In genomic region chr10:41236020-41236419, GRCm38 (mm10) we compare ENCODE assay signal across 19 mouse cellular contexts.
DNase-seq lines count a peak whose midpoint lies in the region; ATAC-seq and TF ChIP-seq lines count a peak whose summit lies in the region.
"Had no signal": no experiment of that assay in that cellular context is flagged by ENCODE, and none has a peak within 500 bp of the region (broad histone marks: within the 10 kb centered on the region; RNA-seq: fewer than 3 reads in every experiment).

No protein-coding gene starts in this region.

- no peaks in the 10 kb centered on the region for H3K27me3 ChIP-seq in liver, embryonic 12.5 days (replicated peaks)
- no peaks in the 10 kb centered on the region for H3K27me3 ChIP-seq in liver, embryonic 16.5 days (ENCODE audit: control insufficient read depth, insufficient read depth, low read depth, low read length)
- H3K27me3 ChIP-seq in midbrain, embryonic 16.5 days (ENCODE audit: control insufficient read depth, insufficient read depth, low read depth, low read length): no peaks in the 10 kb centered on the region
- H3K27me3 ChIP-seq in forebrain, postnatal 0 days (ENCODE audit: insufficient read depth, low read length): no peaks in the 10 kb centered on the region
- H3K27me3 ChIP-seq: embryonic facial prominence, embryonic 15.5 days; forebrain, embryonic 12.5 days had no signal

- peak; percentile 66 for DNase-seq in c-Kit-negative CD71-positive TER-119-positive erythroid progenitor cells, embryonic 14.5 days (ENCODE audit: low read depth, low spot score)
- DNase-seq in kidney, adult 11 months: no peak
- DNase-seq in forebrain, postnatal 0 days: no peak
- DNase-seq: adrenal gland, postnatal 10 days; cerebellum, adult 18-20 months; cerebellum, adult 9-11 months; gastrocnemius, postnatal 14 days; heart, adult 2 months had no signal

- no peaks in the 10 kb centered on the region for H3K9me3 ChIP-seq in liver, embryonic 12.5 days (replicated peaks)
- no peaks in the 10 kb centered on the region for H3K9me3 ChIP-seq in liver, embryonic 16.5 days (replicated peaks; ENCODE audit: control insufficient read depth, low read length)
- no peaks in the 10 kb centered on the region for H3K9me3 ChIP-seq in midbrain, embryonic 16.5 days (replicated peaks; ENCODE audit: control insufficient read depth, low read length, poor library complexity, severe bottlenecking)
- H3K9me3 ChIP-seq in forebrain, postnatal 0 days (ENCODE audit: low read length): no peaks in the 10 kb centered on the region
- H3K9me3 ChIP-seq: embryonic facial prominence, embryonic 15.5 days; forebrain, embryonic 12.5 days; hindbrain, embryonic 10.5 days had no signal

- H3K4me2 ChIP-seq in liver, embryonic 12.5 days: peak overlapping the region; percentile 33; the same call in 1 of the 2 replicates
- H3K4me2 ChIP-seq in liver, embryonic 16.5 days (ENCODE audit: low read depth, low read length): peak overlapping the region; percentile 34; the same call in 1 of the 2 replicates
- no peak overlapping the region for H3K4me2 ChIP-seq in midbrain, embryonic 16.5 days (ENCODE audit: low read length)
- H3K4me2 ChIP-seq in forebrain, postnatal 0 days (ENCODE audit: low read depth): no peak overlapping the region
- H3K4me2 ChIP-seq: embryonic facial prominence, embryonic 15.5 days; forebrain, embryonic 12.5 days; heart, embryonic 11.5 days; hindbrain, embryonic 14.5 days had no signal

- 41% methylated on average over 2 of the region's 2 CpGs for WGBS in liver, embryonic 12.5 days (ENCODE audit: insufficient replicate concordance)
- 26% methylated on average over 2 of the region's 2 CpGs for WGBS in liver, embryonic 16.5 days (ENCODE audit: insufficient replicate concordance)
- 92% methylated on average over 2 of the region's 2 CpGs for WGBS in midbrain, embryonic 16.5 days
- WGBS in forebrain, postnatal 0 days: 86% methylated on average over 2 of the region's 2 CpGs

- no peak for TF ChIP-seq CTCF in forebrain, postnatal 0 days (IDR thresholded peaks at IDR 0.05; ENCODE audit: low read depth)

- peaks cover 42% of the 10 kb centered on the region for H3K4me1 ChIP-seq in liver, embryonic 12.5 days
- peaks cover 29% of the 10 kb centered on the region for H3K4me1 ChIP-seq in liver, embryonic 16.5 days (ENCODE audit: control insufficient read depth, low read depth, low read length)
- H3K4me1 ChIP-seq in midbrain, embryonic 16.5 days (ENCODE audit: control insufficient read depth, insufficient read depth, low read length): no peaks in the 10 kb centered on the region
- no peaks in the 10 kb centered on the region for H3K4me1 ChIP-seq in forebrain, postnatal 0 days (ENCODE audit: insufficient read depth)
- H3K4me1 ChIP-seq: embryonic facial prominence, embryonic 15.5 days; forebrain, embryonic 12.5 days; hindbrain, embryonic 10.5 days had no signal

- H3K4me3 ChIP-seq in liver, embryonic 12.5 days: no peak overlapping the region
- no peak overlapping the region for H3K4me3 ChIP-seq in liver, embryonic 16.5 days (ENCODE audit: low read depth, low read length)
- H3K4me3 ChIP-seq in midbrain, embryonic 16.5 days (ENCODE audit: low read depth, low read length): no peak overlapping the region
- H3K4me3 ChIP-seq in forebrain, postnatal 0 days (ENCODE audit: low read depth, low read length): no peak overlapping the region
- H3K4me3 ChIP-seq: embryonic facial prominence, embryonic 15.5 days; forebrain, embryonic 12.5 days; heart, adult 2 months; hindbrain, embryonic 10.5 days had no signal

- 0 out of 2 replicates have a peak, but pooled peaks cover 8% of the 10 kb centered on the region for H3K36me3 ChIP-seq in liver, embryonic 12.5 days
- no peaks in the 10 kb centered on the region for H3K36me3 ChIP-seq in liver, embryonic 16.5 days (ENCODE audit: control insufficient read depth, insufficient read depth)
- H3K36me3 ChIP-seq in midbrain, embryonic 16.5 days (ENCODE audit: control insufficient read depth, insufficient read depth, low read length): no peaks in the 10 kb centered on the region
- peaks cover 13% of the 10 kb centered on the region for H3K36me3 ChIP-seq in forebrain, postnatal 0 days (ENCODE audit: insufficient read depth)
- H3K36me3 ChIP-seq: forebrain, embryonic 12.5 days; hindbrain, embryonic 10.5 days had no signal

- H3K27ac ChIP-seq in liver, embryonic 12.5 days: peak overlapping the region; percentile 81
- H3K27ac ChIP-seq in liver, embryonic 16.5 days (ENCODE audit: low read length): peak overlapping the region; percentile 62
- H3K27ac ChIP-seq in midbrain, embryonic 16.5 days (ENCODE audit: low read length): no peak overlapping the region
- no peak overlapping the region for H3K27ac ChIP-seq in forebrain, postnatal 0 days (ENCODE audit: low read depth, low read length)
- H3K27ac ChIP-seq: embryonic facial prominence, embryonic 15.5 days; forebrain, embryonic 12.5 days; heart, adult 2 months; hindbrain, embryonic 10.5 days; hindbrain, embryonic 14.5 days had no signal

- H3K9ac ChIP-seq in liver, embryonic 12.5 days: peak overlapping the region; percentile 51; the same call in 1 of the 2 replicates
- H3K9ac ChIP-seq in liver, embryonic 16.5 days (ENCODE audit: low read depth, low read length): no peak overlapping the region
- H3K9ac ChIP-seq in midbrain, embryonic 16.5 days (ENCODE audit: low read depth, low read length): no peak overlapping the region
- no peak overlapping the region for H3K9ac ChIP-seq in forebrain, postnatal 0 days
- H3K9ac ChIP-seq: embryonic facial prominence, embryonic 15.5 days; forebrain, embryonic 12.5 days; hindbrain, embryonic 14.5 days had no signal

- peak; percentile 74 for ATAC-seq in erythroblast, adult 5-6 weeks (replicated peaks; ENCODE audit: low FRiP score, poor library complexity, severe bottlenecking)
- peak; percentile 90 for ATAC-seq in liver, embryonic 12.5 days
- ATAC-seq in liver, embryonic 16.5 days (ENCODE audit: low read depth): peak; percentile 88
- no peak for ATAC-seq in activated CD4-positive, CD25-positive, alpha-beta regulatory T cell, adult 4 months
- ATAC-seq in midbrain, embryonic 16.5 days: no peak
- no peak for ATAC-seq in forebrain, postnatal 0 days
- ATAC-seq: forebrain, embryonic 16.5 days had no signal

Comparison
In these comparisons a context has a peak if more than half of its experiments do, and no peak if none do; other contexts are left out.
1. ATAC-seq: peak in erythroblast, adult 5-6 weeks (single experiment), liver, embryonic 12.5 days (single experiment) and liver, embryonic 16.5 days (single experiment); none in activated CD4-positive, CD25-positive, alpha-beta regulatory T cell, adult 4 months (single experiment), midbrain, embryonic 16.5 days (single experiment) and forebrain, postnatal 0 days (single experiment).
2. H3K27ac ChIP-seq: peak in liver, embryonic 12.5 days (single experiment) and liver, embryonic 16.5 days (single experiment); none in midbrain, embryonic 16.5 days (single experiment) and forebrain, postnatal 0 days (single experiment).
3. H3K4me2 ChIP-seq: peak in liver, embryonic 12.5 days (single experiment) and liver, embryonic 16.5 days (single experiment); none in midbrain, embryonic 16.5 days (single experiment) and forebrain, postnatal 0 days (single experiment).